Mouse (Mus musculus) heart, embryonic 12.5 days (tissue): Measurements from ENCODE around the gene Ppp3r1. TPM values are rescaled to one million over a fixed set of nuclear protein-coding genes. Genes with fewer than 3 reads are reported as not detected.
"Not testable (repeated sequence)": the region's sequence is repeated elsewhere in the genome, so short reads cannot be mapped to it uniquely, and the experiment has no call there.

Source experiments
- ATAC-seq: fragments of 200-750 bp; cut with Nextera tagmentation; 2 replicates; pipeline ENCODE4 v1.8.0; 2017; ENCODE audit warnings: moderate TSS enrichment, moderate library complexity; ENCODE audit not compliant: insufficient number of reproducible peaks, low FRiP score
- H3K27ac ChIP-seq: fragments of 300-500 bp; sonication (generic); 2 replicates; pipeline ENCODE4 v1.5.1; 2016; ENCODE audit warnings: mild to moderate bottlenecking, moderate library complexity; ENCODE audit not compliant: poor library complexity, severe bottlenecking
- H3K27me3 ChIP-seq: fragments of 300-500 bp; sonication (generic); replicated peaks from 2 replicates; pipeline ENCODE4 v1.6.1; 2016; ENCODE audit warnings: mild to moderate bottlenecking, moderate library complexity
- H3K36me3 ChIP-seq: fragments of 300-500 bp; sonication (generic); 2 replicates; pipeline ENCODE4 v1.6.1; 2016; ENCODE audit warnings: mild to moderate bottlenecking, moderate library complexity
- H3K4me1 ChIP-seq: fragments of 300-500 bp; sonication (generic); replicated peaks from 2 replicates; pipeline ENCODE4 v1.6.1; 2016; ENCODE audit warnings: mild to moderate bottlenecking
- H3K4me2 ChIP-seq: fragments of 300-500 bp; sonication (generic); 2 replicates; pipeline ENCODE4 v1.6.1; 2016; ENCODE audit warnings: mild to moderate bottlenecking, moderate library complexity
- H3K4me3 ChIP-seq: fragments of 300-500 bp; sonication (generic); 2 replicates; pipeline ENCODE4 v1.5.1; 2016; ENCODE audit warnings: mild to moderate bottlenecking
- H3K9ac ChIP-seq: fragments of 300-500 bp; sonication (generic); 2 replicates; pipeline ENCODE4 v1.6.1; 2016; ENCODE audit warnings: mild to moderate bottlenecking, moderate library complexity
- H3K9me3 ChIP-seq: fragments of 300-500 bp; sonication (generic); replicated peaks from 2 replicates; pipeline ENCODE4 v1.6.1; 2016; ENCODE audit warnings: mild to moderate bottlenecking, moderate library complexity
- WGBS: fragments of 180-500 bp; shearing (Covaris S2); methylation state at CpG from one replicate; pipeline ENCODE4 v1.1.7; 2016; 5-methylcytosine and 5-hydroxymethylcytosine counted together
- polyA plus RNA-seq: library from polyadenylated mRNA; unstranded; fragments of >200 nt; fragmentation: Nextera tagmentation; extraction: Ambion mirVana; gene quantifications from 2 replicates; pipeline ENCODE4 v1.2.1, GENCODE M21; 2016

Gene Ppp3r1
- polyA plus RNA-seq, 1 experiment from 2014 or later = 85.1 TPM

- Histone ChIP-seq H3K4me1 (no peaks in the 10 kb centered on the region), H3K27ac (no peak overlapping the region), H3K9me3 (no peaks in the 10 kb centered on the region), H3K36me3 (peaks cover 52% of the 10 kb centered on the region), H3K4me3 (no peak overlapping the region), H3K9ac (no peak overlapping the region), H3K27me3 (no peaks in the 10 kb centered on the region), H3K4me2 (no peak overlapping the region)
- no peak for ATAC-seq
- WGBS = 93% methylated on average over 4 of the region's 4 CpGs
Observed at GRCm38 (mm10) chr11:17200936-17201335, 41.9 kb downstream of the Ppp3r1 start.

- WGBS = 82% methylated on average over 6 of the region's 6 CpGs
- Histone ChIP-seq H3K4me3 (no peak overlapping the region), H3K36me3 (peaks cover 41% of the 10 kb centered on the region), H3K9ac (no peak overlapping the region), H3K4me2 (no peak overlapping the region), H3K4me1 (no peaks in the 10 kb centered on the region), H3K27ac (no peak overlapping the region), H3K27me3 (no peaks in the 10 kb centered on the region), H3K9me3 (no peaks in the 10 kb centered on the region)
- ATAC-seq = no peak
Observed at GRCm38 (mm10) chr11:17202481-17202880, 43.4 kb downstream of the Ppp3r1 start.

GRCm38 (mm10) chr11:17211258-17212140 is 52.4 kb downstream of the Ppp3r1 start, which contains the start of gene Pno1:
TSS of gene Pno1 (minus strand) at chr11:17211568.
- ATAC-seq = peak; percentile 99
- peak within 1 kb of the TSS; percentile 74 for H3K4me2 ChIP-seq
- H3K27me3 ChIP-seq = no peaks in the 10 kb centered on the region
- H3K9ac ChIP-seq = peak within 1 kb of the TSS; percentile 88
- H3K4me1 ChIP-seq = peaks cover 12% of the 10 kb centered on the region
- H3K27ac ChIP-seq = peak within 1 kb of the TSS; percentile 64
- no peaks in the 10 kb centered on the region for H3K9me3 ChIP-seq
- peak within 1 kb of the TSS; percentile 81 for H3K4me3 ChIP-seq
- peaks cover 26% of the 10 kb centered on the region for H3K36me3 ChIP-seq
- under 1% methylated on average over 65 of the region's 65 CpGs for WGBS

- H3K9me3 ChIP-seq = no peaks in the 10 kb centered on the region
- peak overlapping the region; percentile 81 for H3K4me3 ChIP-seq
- peaks cover 24% of the 10 kb centered on the region for H3K36me3 ChIP-seq
- peak overlapping the region; percentile 74 for H3K4me2 ChIP-seq
- H3K9ac ChIP-seq = peak overlapping the region; percentile 88
- no peak for ATAC-seq
- peaks cover 12% of the 10 kb centered on the region for H3K4me1 ChIP-seq
- H3K27me3 ChIP-seq = no peaks in the 10 kb centered on the region
- H3K27ac ChIP-seq = peak overlapping the region; percentile 64; the same call in 1 of the 2 replicates
- WGBS = 1% methylated on average over 10 of the region's 10 CpGs
Observed at GRCm38 (mm10) chr11:17212141-17212495, 53.1 kb downstream of the Ppp3r1 start.

- H3K27me3 ChIP-seq = no peaks in the 10 kb centered on the region
- H3K36me3 ChIP-seq = peaks cover 18% of the 10 kb centered on the region
- H3K4me3 ChIP-seq = peak overlapping the region; percentile 81
- H3K4me2 ChIP-seq = peak overlapping the region; percentile 74
- H3K27ac ChIP-seq = no peak overlapping the region
- peak overlapping the region; percentile 18; the same call in 1 of the 2 replicates for H3K9ac ChIP-seq
- H3K4me1 ChIP-seq = peaks cover 12% of the 10 kb centered on the region
- no peaks in the 10 kb centered on the region for H3K9me3 ChIP-seq
- ATAC-seq = no peak
- WGBS = 33% methylated on average over 5 of the region's 5 CpGs
Observed at GRCm38 (mm10) chr11:17212903-17213509, 53.9 kb downstream of the Ppp3r1 start.

GRCm38 (mm10) chr11:17215475-17215874 is 56.4 kb downstream of the Ppp3r1 start:
- WGBS = 80% methylated on average over 3 of the region's 3 CpGs
- H3K9ac ChIP-seq = no peak overlapping the region
- no peak for ATAC-seq
- no peak overlapping the region for H3K4me2 ChIP-seq
- H3K9me3 ChIP-seq = no peaks in the 10 kb centered on the region
- peaks cover 12% of the 10 kb centered on the region for H3K4me1 ChIP-seq
- H3K27me3 ChIP-seq = no peaks in the 10 kb centered on the region
- no peak overlapping the region for H3K4me3 ChIP-seq
- no peak overlapping the region for H3K27ac ChIP-seq
- 0 out of 2 replicates have a peak, but pooled peaks cover 3% of the 10 kb centered on the region for H3K36me3 ChIP-seq

GRCm38 (mm10) chr11:17221126-17221525 is 62.1 kb downstream of the Ppp3r1 start:
- 90% methylated on average over 8 of the region's 8 CpGs for WGBS
- no peak for ATAC-seq

GRCm38 (mm10) chr11:17232792-17233191 is 73.7 kb downstream of the Ppp3r1 start:
- ATAC-seq = peak; percentile 83
- Histone ChIP-seq H3K27ac (no peak overlapping the region), H3K4me3 (no peak overlapping the region), H3K9ac (no peak overlapping the region), H3K27me3 (no peaks in the 10 kb centered on the region), H3K4me2 (peak overlapping the region; percentile 48), H3K9me3 (no peaks in the 10 kb centered on the region), H3K4me1 (peaks cover 33% of the 10 kb centered on the region), H3K36me3 (peaks cover 33% of the 10 kb centered on the region)
- WGBS = 31% methylated on average over 5 of the region's 5 CpGs

More at GRCm38 (mm10) chr11:17221126-17221525, 62.1 kb downstream of the Ppp3r1 start:
- no peak overlapping the region for H3K27ac ChIP-seq
- H3K9ac ChIP-seq = no peak overlapping the region
- peaks cover 32% of the 10 kb centered on the region for H3K36me3 ChIP-seq
- no peaks in the 10 kb centered on the region for H3K4me1 ChIP-seq
- H3K4me3 ChIP-seq = no peak overlapping the region
- H3K27me3 ChIP-seq = no peaks in the 10 kb centered on the region
- no peak overlapping the region for H3K4me2 ChIP-seq
- no peaks in the 10 kb centered on the region for H3K9me3 ChIP-seq

- no peak overlapping the region for H3K4me3 ChIP-seq
- ATAC-seq = no peak
- no peaks in the 10 kb centered on the region for H3K9me3 ChIP-seq
- H3K27me3 ChIP-seq = no peaks in the 10 kb centered on the region
- H3K4me1 ChIP-seq = peaks cover 21% of the 10 kb centered on the region
- H3K27ac ChIP-seq = no peak overlapping the region
- WGBS = 65% methylated on average over 5 of the region's 5 CpGs
- H3K4me2 ChIP-seq = no peak overlapping the region
- H3K9ac ChIP-seq = no peak overlapping the region
- H3K36me3 ChIP-seq = peaks cover 20% of the 10 kb centered on the region
Observed at GRCm38 (mm10) chr11:17236449-17237037, 77.5 kb downstream of the Ppp3r1 start.

GRCm38 (mm10) chr11:17238598-17238997 is 79.5 kb downstream of the Ppp3r1 start:
- H3K9me3 ChIP-seq, H3K4me1 ChIP-seq, ATAC-seq, H3K27me3 ChIP-seq, H3K9ac ChIP-seq, H3K4me3 ChIP-seq, H3K4me2 ChIP-seq, H3K27ac ChIP-seq: not testable (repeated sequence)
- H3K36me3 ChIP-seq = peaks cover 14% of the 10 kb centered on the region
- 81% methylated on average over 5 of the region's 5 CpGs for WGBS

- H3K4me2 ChIP-seq = no peak overlapping the region
- H3K9ac ChIP-seq = no peak overlapping the region
- no peaks in the 10 kb centered on the region for H3K9me3 ChIP-seq
- no peaks in the 10 kb centered on the region for H3K36me3 ChIP-seq
- ATAC-seq = no peak
- H3K4me3 ChIP-seq = no peak overlapping the region
- H3K27ac ChIP-seq = no peak overlapping the region
- no peaks in the 10 kb centered on the region for H3K4me1 ChIP-seq
- H3K27me3 ChIP-seq = no peaks in the 10 kb centered on the region
Observed at GRCm38 (mm10) chr11:17248715-17249114, 89.7 kb downstream of the Ppp3r1 start.
